Mouse (Mus musculus) gastrocnemius, postnatal 10 days (tissue): Measurements from ENCODE around the gene Ptgr2. TPM values are rescaled to one million over a fixed set of nuclear protein-coding genes. Genes with fewer than 3 reads are reported as not detected.
"Not testable (repeated sequence)": the region's sequence is repeated elsewhere in the genome, so short reads cannot be mapped to it uniquely, and the experiment has no call there.

Experiments used
- DNase-seq: peaks from one replicate; pipeline ENCODE4 v3.0.0; 2021; ENCODE audit warnings: mixed read lengths
- long read RNA-seq, 2 experiments: library from polyadenylated mRNA; stranded (forward); transcript quantifications; one replicate each; pipeline ENCODE4 v2.0.0; 2021
- total RNA-seq, 2 experiments: library from RNA; stranded (reverse); gene quantifications; 2 replicates each; pipeline ENCODE4 v1.2.3; 2021

Gene Ptgr2
- total RNA-seq: 10 to 100 TPM; 65.1 to 68.1 TPM
- long read RNA-seq, experiment 1, transcript Ptgr2-201 (10 exons, 3,168 nt): major isoform, 97 of 125 reads
- long read RNA-seq, experiment 1, transcript Ptgr2-207 (10 exons, 2,073 nt): minor isoform, 10 of 125 reads
- long read RNA-seq, experiment 1, partial matches to known transcripts: 6 of 125 reads
- long read RNA-seq, experiment 1, other reads (novel, unspliced or antisense): 12 of 125 reads
- long read RNA-seq, experiment 2, transcript Ptgr2-207 (10 exons, 2,073 nt): minor isoform, 6 of 117 reads
- long read RNA-seq, experiment 2, transcript Ptgr2-201 (10 exons, 3,168 nt): major isoform, 79 of 117 reads
- long read RNA-seq, experiment 2, partial matches to known transcripts: 9 of 117 reads
- long read RNA-seq, experiment 2, other reads (novel, unspliced or antisense): 23 of 117 reads

DNA sequence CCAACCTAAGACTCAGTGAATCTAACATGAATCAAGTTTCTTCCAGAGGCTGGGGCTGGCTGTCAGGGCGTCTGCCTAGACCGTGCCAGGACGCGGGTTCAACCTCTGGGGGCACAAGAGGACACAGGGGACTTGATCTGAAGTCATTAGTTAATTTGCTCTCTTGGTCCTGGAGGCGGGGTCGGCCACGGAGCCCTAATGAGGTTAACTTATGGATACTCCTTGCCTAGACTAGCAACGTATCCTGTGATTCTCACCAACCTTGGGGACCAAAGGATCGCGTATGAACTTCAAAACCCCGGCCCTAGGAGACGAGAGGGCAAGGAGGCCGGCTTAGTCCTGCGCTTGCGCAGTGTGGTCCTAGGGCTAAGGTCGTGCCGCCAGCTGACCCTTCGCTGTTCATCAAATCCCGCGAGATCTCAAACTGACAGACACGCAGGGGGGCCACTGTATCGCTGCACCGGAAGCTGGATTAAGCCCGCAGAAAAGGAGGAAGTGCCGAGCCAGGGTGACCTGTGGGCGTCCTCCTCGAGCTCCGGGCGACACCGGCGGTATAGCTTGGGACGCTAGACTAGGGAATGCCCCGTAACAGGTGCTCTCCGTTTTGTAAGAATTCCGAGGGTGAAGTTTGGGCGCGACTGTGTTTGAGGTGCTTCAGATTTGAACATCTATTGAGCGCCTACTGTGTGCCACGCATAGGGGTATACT lies at the start of gene Ptgr2:
Gene Ptgr2 (plus strand): TSS at position 348 of the 708 bp plus-strand sequence.
- peak; percentile 93 for DNase-seq

- no peak for DNase-seq
These were observed 49.5 kb upstream of the Ptgr2 start for GRCm38 (mm10) chr12:84235577-84235976.

GRCm38 (mm10) chr12:84235981-84236752 lies 48.9 kb upstream of the Ptgr2 start:
- no peak for DNase-seq

DNA sequence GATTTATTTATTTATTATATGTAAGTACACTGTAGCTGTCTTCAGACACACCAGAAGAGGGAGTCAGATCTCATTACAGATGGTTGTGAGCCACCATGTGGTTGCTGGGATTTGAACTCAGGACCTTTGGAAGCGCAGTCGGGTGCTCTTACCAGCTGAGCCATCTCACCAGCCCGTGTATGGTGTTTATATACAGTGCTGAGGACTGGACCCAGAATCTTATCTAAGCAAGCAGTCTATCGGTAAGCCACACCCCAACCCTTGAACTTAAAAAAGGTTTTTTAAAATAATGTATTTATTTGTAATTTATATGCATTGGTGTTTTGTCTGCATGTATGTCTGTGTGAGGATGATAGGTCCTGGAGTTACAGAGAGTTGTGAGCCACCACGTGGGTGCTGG lies 48.0 kb upstream of the Ptgr2 start:
- not testable (repeated sequence) for DNase-seq

DNA sequence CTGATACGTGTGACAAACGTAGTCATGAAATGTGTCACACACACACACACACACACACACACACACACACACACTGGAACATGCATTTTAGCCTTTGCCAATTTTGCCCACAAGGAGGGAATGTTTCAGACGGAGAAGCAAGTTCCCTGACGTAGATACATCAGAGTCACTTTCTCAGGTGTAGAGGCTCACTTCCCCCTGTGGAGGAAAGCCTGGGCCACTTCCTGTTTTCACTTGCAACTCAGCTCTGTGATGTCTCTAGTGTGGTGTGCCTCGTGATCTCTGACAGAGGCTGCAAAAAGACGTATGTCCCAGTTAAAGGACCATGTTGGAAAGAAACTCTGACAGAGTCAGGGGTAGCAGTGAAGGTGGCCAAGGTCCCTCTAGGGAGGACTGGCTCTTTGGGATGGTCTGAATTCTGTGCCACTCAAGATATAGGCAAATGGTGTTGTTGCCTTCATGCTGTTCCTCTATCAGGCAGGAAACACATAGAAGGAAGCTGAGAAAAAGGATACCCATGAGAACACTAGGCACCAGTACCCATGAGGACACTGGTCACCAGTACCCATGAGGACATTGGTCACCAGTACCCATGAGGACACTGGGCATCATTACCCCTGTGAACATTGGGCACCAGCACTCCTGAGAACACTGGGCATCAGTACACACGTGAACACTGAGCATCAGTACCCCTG lies 41.8 kb upstream of the Ptgr2 start:
- no peak for DNase-seq

GRCm38 (mm10) chr12:84245683-84246082 lies 39.3 kb upstream of the Ptgr2 start:
- no peak for DNase-seq

DNA sequence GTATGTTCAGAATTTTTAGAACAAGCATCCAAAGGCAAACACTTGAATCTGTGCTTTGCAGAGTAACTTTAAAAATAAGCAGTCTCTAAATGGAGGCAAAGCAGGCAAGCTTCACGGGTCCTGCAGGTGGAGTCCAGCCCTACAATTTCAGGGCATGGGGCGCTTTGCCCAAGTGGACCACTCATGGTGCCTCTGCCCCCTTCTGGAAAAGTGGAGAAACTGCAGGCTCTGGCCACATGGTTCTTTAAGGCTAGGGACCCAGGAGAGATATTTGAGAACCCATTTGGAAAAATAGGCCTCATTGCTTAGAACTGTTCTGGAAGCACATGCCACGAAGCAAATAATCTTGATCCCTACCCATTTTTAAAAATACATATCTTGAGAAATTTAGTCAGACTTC lies 35.8 kb upstream of the Ptgr2 start:
- peak; percentile 76 for DNase-seq

DNA sequence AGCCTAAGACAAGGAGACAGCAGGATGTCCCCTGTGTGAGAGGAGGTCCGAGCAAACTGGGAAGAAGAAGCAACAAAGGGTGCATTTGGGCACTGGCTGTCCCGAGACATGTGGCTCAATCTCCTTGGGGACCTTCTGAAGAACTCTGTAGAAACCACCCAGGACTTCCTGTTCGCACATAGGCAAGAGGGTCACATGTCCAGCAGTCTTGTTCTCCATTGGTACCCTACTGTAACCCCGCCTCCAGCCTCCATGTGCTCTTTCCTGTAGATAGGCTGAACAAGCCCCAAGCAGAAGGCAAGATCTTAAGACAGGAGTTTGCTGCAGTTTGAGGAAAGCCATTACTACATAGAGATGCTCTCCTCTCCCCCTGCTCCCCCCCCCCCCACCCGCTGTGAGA lies 32.2 kb upstream of the Ptgr2 start:
- no peak for DNase-seq

DNA sequence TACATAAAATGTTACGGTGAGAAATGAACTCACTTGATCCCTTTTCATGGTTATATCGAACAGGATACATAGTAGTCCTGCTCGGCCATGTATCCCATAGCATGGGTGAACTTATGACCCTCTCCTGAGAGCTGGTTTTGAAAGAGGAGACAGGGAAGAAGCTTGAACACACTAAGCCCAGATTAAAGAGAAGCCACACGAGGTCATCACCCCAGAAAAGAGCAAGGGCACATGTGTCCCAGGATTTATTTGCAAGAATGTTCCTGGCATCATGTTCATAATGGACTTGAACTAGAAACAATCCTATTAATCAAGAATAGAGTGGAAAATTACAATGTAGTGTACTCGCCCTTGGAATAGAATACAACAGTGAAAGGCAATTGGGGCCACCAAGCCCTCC lies 30.1 kb upstream of the Ptgr2 start:
- DNase-seq: no peak

DNA sequence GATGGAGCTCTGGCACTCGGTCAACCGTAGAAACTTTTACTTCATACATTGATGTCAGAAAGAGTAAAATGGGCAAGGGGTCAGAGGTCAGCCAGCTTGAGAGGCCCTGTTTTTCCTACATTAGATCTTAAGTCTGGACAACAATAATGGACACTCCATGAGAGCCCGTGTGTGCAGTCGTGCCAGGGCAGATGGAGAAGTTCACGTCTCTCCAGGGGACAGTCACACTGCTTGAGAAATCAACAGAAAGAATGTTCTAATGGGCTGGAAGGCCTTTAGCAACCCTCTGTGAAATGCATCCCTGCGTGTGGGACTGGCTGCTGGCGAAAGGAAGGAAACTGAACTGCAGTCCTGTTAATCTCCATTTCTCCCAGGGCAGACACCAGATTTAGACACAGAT lies 24.7 kb upstream of the Ptgr2 start:
- no peak for DNase-seq

- no peak for DNase-seq
These were observed 17.8 kb upstream of the Ptgr2 start for GRCm38 (mm10) chr12:84267264-84267663.

- no peak for DNase-seq
These were observed 11.7 kb upstream of the Ptgr2 start for GRCm38 (mm10) chr12:84273366-84273765.

DNA sequence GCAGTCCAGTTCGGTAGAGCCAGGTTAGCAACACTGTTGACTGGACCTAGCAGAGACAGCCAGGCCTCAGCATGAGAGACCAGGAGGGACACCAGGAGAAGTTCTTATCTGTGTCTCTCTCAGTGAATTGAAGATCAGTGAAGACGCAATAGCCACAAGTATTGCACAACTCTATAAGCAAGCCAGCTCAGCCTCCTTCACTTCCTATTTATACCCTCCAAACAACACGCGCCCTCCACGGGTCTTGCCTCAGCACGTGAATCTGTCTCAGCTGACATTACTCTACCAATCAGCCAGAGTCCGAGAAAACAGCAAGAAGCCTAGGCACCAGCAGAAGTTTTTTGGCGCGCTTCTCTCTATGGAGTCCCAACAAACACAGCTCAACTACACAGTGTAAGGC lies 9.7 kb upstream of the Ptgr2 start:
- no peak for DNase-seq

- no peak for DNase-seq
These were observed 8.7 kb upstream of the Ptgr2 start for GRCm38 (mm10) chr12:84276288-84276687.

GRCm38 (mm10) chr12:84276799-84277198 lies 8.2 kb upstream of the Ptgr2 start:
- DNase-seq: no peak

- no peak for DNase-seq
These were observed 7.2 kb upstream of the Ptgr2 start for GRCm38 (mm10) chr12:84277832-84278231.

GRCm38 (mm10) chr12:84278901-84279300 lies 6.1 kb upstream of the Ptgr2 start:
- DNase-seq: no peak

GRCm38 (mm10) chr12:84284391-84284790 lies 641 bp upstream of the Ptgr2 start:
- DNase-seq: no peak

DNA sequence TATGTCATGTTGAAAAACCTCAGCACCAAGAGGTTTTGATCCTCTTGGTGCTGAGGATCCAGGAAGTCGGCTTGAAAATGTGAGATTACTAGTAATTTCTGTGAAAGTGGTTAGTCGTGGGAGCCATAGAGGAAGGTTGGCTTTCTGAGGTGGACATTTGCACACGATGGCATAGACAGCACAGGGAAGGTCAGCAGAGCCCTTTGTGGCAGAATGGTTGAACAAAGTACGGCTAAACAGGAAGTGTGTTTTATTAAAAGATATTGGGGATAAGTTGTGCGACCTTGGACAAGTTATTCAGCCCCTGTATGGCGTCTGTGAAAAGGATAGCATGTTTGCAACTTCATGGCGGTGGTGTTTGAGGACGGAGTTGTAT lies 549 bp downstream of the Ptgr2 start:
- no peak for DNase-seq

- DNase-seq: peak; percentile 48
These were observed 3.4 kb downstream of the Ptgr2 start for GRCm38 (mm10) chr12:84288461-84288860.

GRCm38 (mm10) chr12:84297851-84298250 lies 12.8 kb downstream of the Ptgr2 start:
- peak; percentile 17 for DNase-seq

GRCm38 (mm10) chr12:84299265-84299664 lies 14.2 kb downstream of the Ptgr2 start:
- no peak for DNase-seq
